Mouse (Mus musculus) v-Abl transformed pro-B cells (cell line): ENCODE measurements around the gene Zfp719.

Experiments used
- in situ Hi-C, 2 experiments: fragments of 400-800 bp; cut with MboI; formaldehyde crosslinking; loops; one replicate each; pipeline ENCODE4 v1.15.1; 2025; ENCODE audit not compliant: unreplicated experiment in 2 of 2

Gene Zfp719

GRCm38 (mm10) chr7:43601884-43602283 is 22.5 kb downstream of the Zfp719 start:
- in situ Hi-C loops, result no loop called here

DNA sequence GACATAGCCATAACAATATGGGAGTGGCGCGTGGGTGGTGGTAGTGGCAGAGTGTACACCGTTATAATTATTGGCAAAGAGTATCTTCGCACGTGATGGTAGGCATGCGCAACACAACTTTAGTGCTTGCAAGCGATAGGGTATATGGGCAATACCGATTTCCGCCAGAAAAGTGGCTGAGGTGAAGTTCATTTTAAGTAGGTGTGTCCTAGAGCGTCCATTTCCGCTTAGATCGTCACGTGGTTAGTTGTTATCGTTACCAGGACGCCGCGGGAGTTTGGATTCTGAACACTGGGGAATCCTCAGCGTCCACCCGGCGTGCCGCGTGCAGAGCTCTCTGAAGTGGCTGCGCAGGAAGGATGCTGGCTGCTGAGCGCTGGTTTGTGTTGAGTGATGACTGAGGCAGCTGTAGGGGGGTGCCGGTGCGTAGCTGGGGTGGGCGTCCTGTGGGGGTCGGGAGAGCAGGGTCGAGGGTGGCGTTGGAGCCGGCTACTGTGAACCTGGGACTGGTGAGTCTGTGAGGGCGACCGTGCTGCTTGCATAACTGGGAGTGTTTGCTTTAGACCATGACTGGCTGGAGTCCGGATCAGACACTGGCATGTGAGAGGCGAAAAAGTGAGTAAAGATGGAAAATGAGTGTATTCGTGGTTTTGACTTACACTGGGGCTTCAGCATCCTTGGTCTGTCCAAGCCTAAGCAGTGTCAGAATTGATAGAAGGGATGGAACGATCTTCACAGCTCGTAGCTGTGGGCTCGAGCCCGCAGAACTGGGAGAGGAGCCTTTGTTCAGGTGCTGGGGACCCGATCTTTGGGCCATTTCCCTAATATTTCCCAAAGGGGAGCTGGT is 27.7 kb downstream of the Zfp719 start, which contains the start of gene Zfp819:
Zfp819 (plus strand) TSS at position 274 of the 847 bp plus-strand sequence.
- in situ Hi-C loops, result no loop called here

GRCm38 (mm10) chr7:43607743-43608287 is 28.4 kb downstream of the Zfp719 start:
- in situ Hi-C loops, result no loop called here

DNA sequence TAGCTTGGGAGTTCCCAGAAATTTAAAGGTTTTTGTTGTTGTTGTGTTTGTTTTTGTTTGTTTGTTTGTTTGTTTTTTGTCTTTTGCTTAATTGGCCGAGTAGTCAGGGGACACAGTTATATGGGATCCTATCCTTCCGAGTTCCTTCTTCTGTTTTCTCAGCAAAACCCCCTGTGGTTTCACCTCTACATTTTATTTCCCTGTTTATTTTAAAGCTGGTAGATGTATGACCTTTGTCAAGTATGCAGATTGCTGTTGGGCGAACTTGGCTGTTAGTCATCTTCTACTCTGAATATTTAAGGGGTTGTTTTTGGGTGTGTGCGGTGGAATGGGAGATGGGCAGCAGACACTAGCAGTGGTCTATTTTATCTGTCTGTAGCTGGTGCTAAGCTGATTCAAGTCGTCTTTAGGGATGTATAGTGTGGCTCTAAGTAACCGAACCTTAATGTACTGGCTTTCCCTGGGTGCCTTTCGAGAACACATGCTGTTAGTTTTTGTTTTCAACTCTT is 29.0 kb downstream of the Zfp719 start:
- in situ Hi-C loops, result no loop called here

- in situ Hi-C loops, result no loop called here
These were observed 34.6 kb downstream of the Zfp719 start for GRCm38 (mm10) chr7:43613816-43614551.

DNA sequence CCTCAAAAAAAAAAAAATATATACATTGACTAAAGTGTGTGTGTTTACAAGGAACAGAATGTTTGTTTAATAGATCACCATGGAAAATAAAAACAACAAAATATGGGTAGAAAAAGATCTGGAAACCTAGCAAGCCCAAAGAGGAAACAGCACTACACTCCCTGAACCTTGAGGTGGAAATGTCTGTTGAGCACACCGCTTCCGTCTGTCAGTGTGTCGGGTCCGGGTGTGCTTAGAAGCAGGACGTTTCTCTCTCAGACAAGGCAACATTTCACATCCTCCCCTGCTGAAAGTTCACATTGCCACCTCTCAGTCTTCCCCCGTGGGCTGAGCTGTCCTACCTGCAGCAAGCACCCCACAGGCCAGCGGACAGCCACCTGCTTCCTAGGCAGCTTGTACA is 43.5 kb downstream of the Zfp719 start:
- in situ Hi-C loops, result no loop called here

GRCm38 (mm10) chr7:43623819-43624218 is 44.4 kb downstream of the Zfp719 start:
- in situ Hi-C loops, result no loop called here

DNA sequence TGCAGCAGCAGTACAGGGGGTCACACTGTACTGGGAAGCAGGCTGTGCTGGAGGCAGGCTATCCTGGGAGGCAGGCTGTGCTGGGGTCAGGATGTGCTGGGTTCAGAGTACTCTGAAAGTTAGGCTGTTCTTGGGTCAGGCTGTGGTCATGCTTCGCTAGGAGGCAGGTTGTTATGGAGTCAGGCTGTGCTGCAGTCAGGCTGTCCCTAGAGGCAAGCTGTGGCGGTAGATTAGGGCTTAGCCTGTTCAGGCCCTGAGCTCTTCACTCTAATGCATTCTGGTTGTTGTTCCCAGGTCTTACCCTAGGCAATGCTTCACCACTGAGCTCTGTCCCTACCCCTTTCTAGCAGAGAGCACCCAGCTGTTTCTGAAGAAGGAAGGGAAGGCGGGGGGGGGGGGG is 45.7 kb downstream of the Zfp719 start:
- in situ Hi-C loops, result no loop called here

DNA sequence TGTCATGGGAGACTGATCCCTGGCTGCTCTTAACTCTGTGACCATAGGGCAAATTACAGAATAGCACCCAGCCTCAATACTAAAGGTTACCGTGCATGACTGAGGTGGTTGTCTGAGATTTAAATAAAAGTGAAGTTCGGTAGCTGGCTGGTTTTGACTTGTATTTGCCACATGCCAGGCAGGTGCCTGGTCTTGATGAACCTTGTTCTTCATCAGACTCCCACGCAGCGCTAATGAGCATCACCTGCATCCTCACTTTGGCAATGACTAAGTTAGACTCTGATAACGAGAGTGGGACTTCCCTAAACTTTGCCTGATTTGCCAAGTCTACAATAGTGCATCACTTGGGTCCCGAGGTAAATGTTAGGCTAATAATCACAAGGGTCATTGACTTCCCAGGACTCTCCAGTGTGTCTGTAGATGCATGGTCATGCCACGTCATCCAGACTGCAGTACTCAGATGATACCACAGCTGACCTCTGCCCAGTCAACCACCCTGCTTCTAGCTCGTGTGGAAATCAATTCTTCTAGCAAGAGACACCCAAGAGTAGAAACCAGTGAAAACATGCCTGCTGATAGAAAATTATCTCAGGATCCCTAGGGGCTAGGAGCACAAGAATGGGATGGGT is 46.5 kb downstream of the Zfp719 start:
- in situ Hi-C loops, result no loop called here

DNA sequence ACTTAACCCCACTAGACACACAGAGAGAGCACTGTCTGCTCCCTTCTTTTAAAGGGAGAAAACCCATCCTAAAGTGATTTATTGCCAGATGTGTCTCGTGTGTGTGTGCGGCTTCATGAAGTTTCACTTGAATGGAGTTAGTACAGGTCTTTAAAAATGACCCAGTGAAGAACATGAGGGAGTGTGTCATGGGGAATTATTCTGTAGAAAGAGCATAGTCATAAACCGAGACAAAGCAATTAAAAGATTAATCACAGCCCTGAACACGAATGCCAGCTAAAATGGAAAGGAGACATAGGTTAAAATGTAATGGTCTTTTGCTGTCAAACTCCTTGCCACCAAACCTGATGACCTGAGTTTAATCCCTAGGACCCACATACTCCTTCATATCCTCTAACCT is 54.5 kb downstream of the Zfp719 start:
- in situ Hi-C loops, result no loop called here

GRCm38 (mm10) chr7:43634500-43634899 is 55.1 kb downstream of the Zfp719 start, which contains the start of gene Ceacam18:
Ceacam18 (plus strand) TSS chr7:43634707.
- in situ Hi-C loops, result no loop called here

GRCm38 (mm10) chr7:43636194-43636593 is 56.8 kb downstream of the Zfp719 start:
- in situ Hi-C loops, result loop anchor here in 1 of 2 experiments (5.0 kb wide), 1 partner anchor 51 kb away; no protein-coding TSS in a partner anchor

DNA sequence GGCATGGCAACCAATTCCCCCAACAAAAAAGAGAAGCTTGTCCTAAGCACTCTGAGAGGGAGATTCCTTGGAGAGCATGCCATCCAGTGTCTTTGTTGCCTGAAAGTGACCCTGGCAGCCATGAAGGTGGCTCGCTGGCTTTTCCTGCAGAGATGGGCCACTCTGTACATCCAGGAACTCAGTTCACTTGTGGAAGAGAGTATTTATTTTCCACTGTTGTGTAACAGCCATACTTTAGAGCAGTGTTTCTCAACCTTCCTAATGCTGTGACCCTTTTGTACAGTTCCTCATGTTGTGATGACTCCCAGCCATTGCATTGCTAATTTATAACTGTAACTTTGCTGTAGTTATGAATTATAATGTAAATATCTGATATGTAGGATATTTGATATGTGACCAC is 57.7 kb downstream of the Zfp719 start:
- in situ Hi-C loops, result loop anchor here in 1 of 2 experiments (5.0 kb wide), 1 partner anchor 50 kb away; no protein-coding TSS in a partner anchor

DNA sequence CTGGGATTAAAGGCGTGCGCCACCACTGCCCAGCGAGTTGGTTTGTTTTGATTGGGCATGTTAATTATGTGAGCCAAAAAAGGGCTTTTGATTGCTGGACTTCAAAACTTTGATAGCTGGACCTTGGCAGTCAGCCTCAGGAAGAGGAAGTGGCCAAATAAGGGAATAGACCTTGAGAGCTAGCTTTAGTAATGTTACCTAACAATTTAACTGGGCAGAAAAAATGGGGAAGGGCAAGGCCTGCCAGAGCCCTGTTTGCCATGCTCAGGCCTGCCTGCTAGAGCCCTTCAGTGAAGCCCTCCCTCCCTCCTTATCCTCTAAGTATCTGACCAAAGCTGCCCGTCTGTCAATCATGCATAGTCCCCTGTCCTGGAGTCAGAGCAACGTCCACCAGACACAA is 63.2 kb downstream of the Zfp719 start:
- in situ Hi-C loops, result no loop called here
